Mouse (Mus musculus) embryonic facial prominence, embryonic 12.5 days (tissue): ENCODE results near the gene Ung. TPM values are rescaled to one million over a fixed set of nuclear protein-coding genes. Genes with fewer than 3 reads are reported as not detected.
A peak's percentile ranks its signal among the peaks of the same experiment; 100 is the strongest.

ENCODE experiments used
- ATAC-seq: fragments of 200-750 bp; cut with Nextera tagmentation; 2 replicates; pipeline ENCODE4 v1.8.0; 2017; ENCODE audit not compliant: insufficient number of reproducible peaks, insufficient read depth, low FRiP score, low TSS enrichment
- H3K27ac ChIP-seq: fragments of 300-500 bp; sonication (generic); 2 replicates; pipeline ENCODE4 v1.5.1; 2016; ENCODE audit warnings: mild to moderate bottlenecking
- H3K27me3 ChIP-seq: fragments of 300-500 bp; sonication (generic); 2 replicates; pipeline ENCODE4 v1.6.1; 2016; ENCODE audit warnings: mild to moderate bottlenecking, moderate library complexity
- H3K36me3 ChIP-seq: fragments of 300-500 bp; sonication (generic); 2 replicates; pipeline ENCODE4 v1.6.1; 2016; ENCODE audit warnings: mild to moderate bottlenecking
- H3K4me1 ChIP-seq: fragments of 300-500 bp; sonication (generic); 2 replicates; pipeline ENCODE4 v1.6.1; 2016
- H3K4me2 ChIP-seq: fragments of 300-500 bp; sonication (generic); replicated peaks from 2 replicates; pipeline ENCODE4 v1.6.1; 2016; ENCODE audit warnings: mild to moderate bottlenecking, moderate library complexity
- H3K4me3 ChIP-seq: fragments of 300-500 bp; sonication (generic); 2 replicates; pipeline ENCODE4 v1.5.1; 2016; ENCODE audit warnings: mild to moderate bottlenecking
- H3K9ac ChIP-seq: fragments of 300-500 bp; sonication (generic); 2 replicates; pipeline ENCODE4 v1.6.1; 2016; ENCODE audit warnings: mild to moderate bottlenecking, moderate library complexity
- H3K9me3 ChIP-seq: fragments of 300-500 bp; sonication (generic); 2 replicates; pipeline ENCODE4 v1.6.1; 2016; ENCODE audit warnings: mild to moderate bottlenecking, moderate library complexity
- WGBS: fragments of 180-500 bp; shearing (Covaris S2); methylation state at CpG from one replicate; pipeline ENCODE4 v1.1.7; 2016; 5-methylcytosine and 5-hydroxymethylcytosine counted together
- polyA plus RNA-seq: library from polyadenylated mRNA; unstranded; fragments of >200 nt; fragmentation: Nextera tagmentation; extraction: Ambion mirVana; gene quantifications from 2 replicates; pipeline ENCODE4 v1.2.1, GENCODE M21; 2016

Gene Ung
- polyA plus RNA-seq, 1 experiment from 2014 or later, result 54.2 TPM

GRCm38 (mm10) chr5:114134091-114134534, 3.9 kb downstream of the Ung start:
- Histone ChIP-seq H3K4me3 (no peak overlapping the region), H3K4me2 (no peak overlapping the region), H3K9ac (no peak overlapping the region), H3K27ac (no peak overlapping the region), H3K27me3 (no peaks in the 10 kb centered on the region), H3K4me1 (peaks cover 33% of the 10 kb centered on the region), H3K36me3 (peaks cover 32% of the 10 kb centered on the region), H3K9me3 (no peaks in the 10 kb centered on the region)
- no peak for ATAC-seq
- 44% methylated on average over 6 of the region's 6 CpGs for WGBS

GRCm38 (mm10) chr5:114135516-114135915, 5.3 kb downstream of the Ung start:
- Histone ChIP-seq H3K4me1 (peaks cover 29% of the 10 kb centered on the region), H3K9ac (no peak overlapping the region), H3K4me2 (no peak overlapping the region), H3K27ac (no peak overlapping the region), H3K36me3 (peaks cover 32% of the 10 kb centered on the region), H3K27me3 (no peaks in the 10 kb centered on the region), H3K4me3 (no peak overlapping the region), H3K9me3 (no peaks in the 10 kb centered on the region)
- 92% methylated on average over 10 of the region's 10 CpGs for WGBS
- ATAC-seq, result no peak

GRCm38 (mm10) chr5:114137481-114138276, 7.5 kb downstream of the Ung start:
- H3K4me2 ChIP-seq, result no peak overlapping the region
- WGBS, result 89% methylated on average over 15 of the region's 15 CpGs
- peaks cover 32% of the 10 kb centered on the region for H3K36me3 ChIP-seq
- no peak overlapping the region for H3K4me3 ChIP-seq
- H3K9me3 ChIP-seq, result no peaks in the 10 kb centered on the region
- ATAC-seq, result no peak
- H3K27me3 ChIP-seq, result no peaks in the 10 kb centered on the region
- H3K9ac ChIP-seq, result no peak overlapping the region
- H3K4me1 ChIP-seq, result peaks cover 15% of the 10 kb centered on the region
- no peak overlapping the region for H3K27ac ChIP-seq

GRCm38 (mm10) chr5:114138277-114139164, 8.3 kb downstream of the Ung start:
- ATAC-seq, result no peak
- no peak overlapping the region for H3K4me3 ChIP-seq
- H3K36me3 ChIP-seq, result peaks cover 32% of the 10 kb centered on the region
- no peaks in the 10 kb centered on the region for H3K9me3 ChIP-seq
- H3K9ac ChIP-seq, result no peak overlapping the region
- H3K4me1 ChIP-seq, result peaks cover 9% of the 10 kb centered on the region
- no peaks in the 10 kb centered on the region for H3K27me3 ChIP-seq
- H3K27ac ChIP-seq, result 0 out of 2 replicates have a peak overlapping the region, but pooled peaks have one; percentile 36
- no peak overlapping the region for H3K4me2 ChIP-seq
- 83% methylated on average over 21 of the region's 21 CpGs for WGBS

- Histone ChIP-seq H3K27me3 (no peaks in the 10 kb centered on the region), H3K4me1 (peaks cover 8% of the 10 kb centered on the region), H3K36me3 (peaks cover 32% of the 10 kb centered on the region), H3K9me3 (no peaks in the 10 kb centered on the region), H3K4me2 (no peak overlapping the region), H3K27ac (no peak overlapping the region), H3K9ac (no peak overlapping the region), H3K4me3 (no peak overlapping the region)
- ATAC-seq, result no peak
- 65% methylated on average over 9 of the region's 9 CpGs for WGBS
These were observed 9.0 kb downstream of the Ung start for GRCm38 (mm10) chr5:114139175-114139574.

- H3K4me3 ChIP-seq, result no peak within 1 kb of the TSS
- no peak for ATAC-seq
- WGBS, result 31% methylated on average over 19 of the region's 19 CpGs
These were observed 16.1 kb downstream of the Ung start, which contains the start of gene Acacb for GRCm38 (mm10) chr5:114146028-114146888. TSS of gene Acacb (plus strand) at chr5:114146535.

GRCm38 (mm10) chr5:114147043-114147972, 17.1 kb downstream of the Ung start:
- peaks cover 15% of the 10 kb centered on the region for H3K4me1 ChIP-seq
- no peak overlapping the region for H3K27ac ChIP-seq
- no peak for ATAC-seq
- H3K4me2 ChIP-seq, result no peak overlapping the region
- no peaks in the 10 kb centered on the region for H3K36me3 ChIP-seq
- 81% methylated on average over 14 of the region's 14 CpGs for WGBS
- 0 out of 2 replicates have a peak, but pooled peaks cover 5% of the 10 kb centered on the region for H3K9me3 ChIP-seq
- H3K4me3 ChIP-seq, result no peak overlapping the region
- H3K27me3 ChIP-seq, result no peaks in the 10 kb centered on the region
- no peak overlapping the region for H3K9ac ChIP-seq

More at GRCm38 (mm10) chr5:114146028-114146888, 16.1 kb downstream of the Ung start, which contains the start of gene Acacb:
- Histone ChIP-seq H3K36me3 (no peaks in the 10 kb centered on the region), H3K9ac (no peak within 1 kb of the TSS), H3K4me1 (peaks cover 15% of the 10 kb centered on the region), H3K27ac (no peak within 1 kb of the TSS), H3K4me2 (no peak within 1 kb of the TSS), H3K27me3 (no peaks in the 10 kb centered on the region), H3K9me3 (0 out of 2 replicates have a peak, but pooled peaks cover 5% of the 10 kb centered on the region)

- Histone ChIP-seq H3K27me3 (0 out of 2 replicates have a peak, but pooled peaks cover 6% of the 10 kb centered on the region), H3K4me3 (no peak overlapping the region), H3K36me3 (no peaks in the 10 kb centered on the region), H3K9ac (no peak overlapping the region), H3K4me1 (no peaks in the 10 kb centered on the region), H3K27ac (no peak overlapping the region), H3K4me2 (no peak overlapping the region), H3K9me3 (0 out of 2 replicates have a peak, but pooled peaks cover 5% of the 10 kb centered on the region)
- ATAC-seq, result no peak
- WGBS, result 85% methylated on average over 12 of the region's 12 CpGs
These were observed 22.3 kb downstream of the Ung start for GRCm38 (mm10) chr5:114152359-114153092.

- H3K27me3 ChIP-seq, result 0 out of 2 replicates have a peak, but pooled peaks cover 6% of the 10 kb centered on the region
- H3K4me3 ChIP-seq, result peak overlapping the region; percentile 20; the same call in 1 of the 2 replicates
- no peak for ATAC-seq
- 1% methylated on average over 12 of the region's 12 CpGs for WGBS
- no peaks in the 10 kb centered on the region for H3K4me1 ChIP-seq
- no peaks in the 10 kb centered on the region for H3K36me3 ChIP-seq
- no peak overlapping the region for H3K9ac ChIP-seq
- H3K27ac ChIP-seq, result no peak overlapping the region
- H3K4me2 ChIP-seq, result 0 out of 2 replicates have a peak overlapping the region, but pooled peaks have one; percentile 13
- 0 out of 2 replicates have a peak, but pooled peaks cover 4% of the 10 kb centered on the region for H3K9me3 ChIP-seq
These were observed 23.3 kb downstream of the Ung start for GRCm38 (mm10) chr5:114153490-114153889.
